Mouse (Mus musculus) T-helper 17 cell (primary cell): ENCODE results near the gene Glb1l.
"Not testable (repeated sequence)": the region's sequence is repeated elsewhere in the genome, so short reads cannot be mapped to it uniquely, and the experiment has no call there.

Experiments used
- in situ Hi-C, 2 experiments: fragments of 300-600 bp; cut with MboI, MseI; formaldehyde crosslinking; loops; 1 replicate in 1 of 2; 2 replicates in 1 of 2; pipeline ENCODE4 v1.15.1; 2025; ENCODE audit warnings: high pct_unique_total_duplicates in 2 of 2

Glb1l gene

DNA sequence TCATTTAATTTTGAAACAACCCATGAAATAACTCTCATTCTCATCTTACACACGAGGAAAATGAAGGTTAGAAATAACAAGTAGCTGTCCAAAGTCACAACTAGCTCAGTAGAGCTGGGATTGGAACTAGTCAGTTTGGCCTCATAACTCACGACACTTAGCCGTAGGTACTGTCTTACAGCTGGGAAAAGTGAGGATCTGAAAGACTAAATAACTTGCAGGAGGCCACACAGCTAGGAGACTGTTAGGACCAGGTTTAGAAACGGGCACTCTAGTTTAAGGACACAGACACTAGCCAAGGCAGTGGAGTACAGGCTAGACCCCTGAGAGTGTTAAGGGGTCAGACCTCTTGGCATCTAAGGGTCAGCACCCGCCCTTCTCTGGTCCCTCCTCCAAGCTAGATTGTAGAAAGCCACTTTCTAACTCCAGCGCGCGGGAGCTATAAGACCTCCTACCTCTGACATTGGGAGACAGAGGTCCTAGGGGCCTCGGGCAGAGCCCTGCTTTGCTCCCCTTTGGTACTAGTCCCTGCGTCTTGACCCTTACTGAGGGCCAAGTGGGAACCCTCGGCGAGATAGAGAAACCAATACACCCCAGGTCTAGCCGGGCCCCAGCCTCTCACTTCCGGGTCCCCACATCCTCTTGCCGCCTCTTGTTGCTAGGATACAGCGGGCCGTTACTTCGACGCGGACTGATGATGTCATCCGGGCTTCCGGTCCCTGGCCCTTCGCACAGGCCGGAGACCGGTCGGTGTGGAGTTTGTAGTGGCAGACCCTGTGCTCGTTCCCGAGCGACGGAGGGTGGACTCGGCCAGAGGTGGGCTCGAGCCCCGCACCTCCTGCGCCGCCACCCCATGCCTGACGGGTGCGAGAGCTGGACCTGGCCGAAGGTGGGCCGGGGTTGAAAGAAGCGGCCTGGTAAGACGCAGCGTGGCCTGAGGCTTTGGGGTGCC lies at the start of gene Glb1l, which contains the start of gene Stk16:
TSS of gene Glb1l (minus strand) at position 678 of the 952 bp plus-strand sequence.
TSS of gene Stk16 (plus strand) at position 703 of the 952 bp plus-strand sequence.
- in situ Hi-C loops = loop anchor here (10.0 kb wide), 3 partner anchors 86 to 616 kb away; partner anchors contain the start of genes Dnpep (in 1 of the 2) and Nhej1 (in 1 of the 2)

DNA sequence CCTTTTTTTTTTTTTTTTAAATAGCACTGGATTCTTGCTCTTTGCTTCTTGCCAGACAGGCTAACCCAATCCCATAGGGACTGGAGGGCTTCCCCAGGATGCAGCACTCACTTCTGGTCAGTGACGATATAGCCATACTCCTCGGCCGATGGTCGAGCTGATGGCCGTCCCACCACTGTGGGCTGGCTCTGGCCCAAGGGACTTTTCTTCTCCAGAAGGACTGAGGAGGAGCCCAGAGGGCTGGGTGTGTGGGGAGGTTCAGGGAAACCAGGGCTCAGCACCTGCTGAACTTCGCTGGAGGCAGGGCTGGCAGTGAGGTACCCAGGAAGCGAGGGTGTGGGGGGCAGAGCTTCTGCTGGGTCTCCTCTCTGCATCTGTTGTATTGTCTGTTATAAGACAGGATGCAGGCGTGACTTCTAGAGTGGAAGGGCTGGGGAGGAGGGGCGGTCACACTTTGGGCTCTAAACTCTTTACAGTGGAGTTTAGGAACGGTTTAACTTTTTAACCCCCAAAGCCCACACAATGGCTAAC lies 45.0 kb upstream of the Glb1l start:
- in situ Hi-C loops = no loop called here

DNA sequence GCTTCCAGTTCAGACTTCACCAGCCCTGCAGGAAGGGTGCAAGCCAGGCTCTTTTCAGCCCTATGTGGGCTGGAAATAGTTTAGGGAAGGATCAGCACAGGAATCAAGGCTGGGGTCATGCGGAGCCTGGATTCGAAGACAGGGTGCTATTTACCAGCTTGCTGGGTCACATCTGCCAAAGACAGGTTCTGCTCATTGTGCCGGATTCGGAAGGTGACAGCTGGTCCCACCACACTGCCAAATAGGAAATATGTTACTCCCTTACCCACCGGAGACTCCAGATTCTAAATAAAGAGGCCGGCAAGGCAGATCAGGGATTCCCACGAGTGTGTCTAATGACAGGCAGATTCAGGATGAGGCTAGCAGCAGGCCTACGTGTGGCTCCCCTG lies 44.0 kb upstream of the Glb1l start:
- in situ Hi-C loops = loop anchor here (5.0 kb wide), 3 partner anchors 117 to 202 kb away; partner anchors contain the start of gene Nhej1 (in 1 of the 2)

DNA sequence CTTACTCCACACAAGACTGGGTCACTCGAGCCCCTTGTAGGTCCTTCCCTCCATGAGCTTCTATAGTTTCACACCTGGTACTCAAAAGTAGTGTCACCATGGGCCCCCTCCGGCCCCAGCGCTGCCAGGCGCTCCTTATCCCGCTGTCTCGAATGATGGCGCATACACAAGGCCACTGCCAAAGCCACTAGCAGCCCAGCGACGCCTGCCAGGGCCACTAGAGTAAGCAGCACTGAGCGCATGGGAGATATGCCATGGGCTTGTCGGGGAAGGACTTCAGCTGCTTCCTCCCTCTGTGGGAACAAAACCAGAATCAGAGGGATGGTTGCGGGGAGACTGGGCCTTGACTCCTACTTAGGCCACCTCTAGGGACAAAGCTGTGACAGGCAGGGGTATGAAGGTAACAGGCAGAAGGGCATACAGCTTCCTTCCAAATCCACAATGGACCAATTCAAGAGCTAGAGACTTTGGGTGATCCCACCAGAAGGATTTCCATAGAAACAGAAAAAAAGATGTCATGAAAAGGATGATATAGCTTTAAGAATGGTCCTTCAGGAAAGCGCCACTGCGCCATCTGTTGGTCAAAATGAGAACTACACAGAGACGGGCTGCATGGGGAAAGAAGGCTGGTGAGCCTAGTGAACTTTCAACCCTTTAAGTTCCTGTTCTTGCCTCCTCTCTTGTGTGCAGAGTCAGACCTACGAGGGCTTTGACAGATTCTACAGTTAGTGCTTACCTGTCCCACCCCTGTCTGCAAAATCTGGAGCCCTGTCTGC lies 43.4 kb upstream of the Glb1l start:
- in situ Hi-C loops = loop anchor here (5.0 kb wide), 3 partner anchors 117 to 202 kb away; partner anchors contain the start of gene Nhej1 (in 1 of the 2)

DNA sequence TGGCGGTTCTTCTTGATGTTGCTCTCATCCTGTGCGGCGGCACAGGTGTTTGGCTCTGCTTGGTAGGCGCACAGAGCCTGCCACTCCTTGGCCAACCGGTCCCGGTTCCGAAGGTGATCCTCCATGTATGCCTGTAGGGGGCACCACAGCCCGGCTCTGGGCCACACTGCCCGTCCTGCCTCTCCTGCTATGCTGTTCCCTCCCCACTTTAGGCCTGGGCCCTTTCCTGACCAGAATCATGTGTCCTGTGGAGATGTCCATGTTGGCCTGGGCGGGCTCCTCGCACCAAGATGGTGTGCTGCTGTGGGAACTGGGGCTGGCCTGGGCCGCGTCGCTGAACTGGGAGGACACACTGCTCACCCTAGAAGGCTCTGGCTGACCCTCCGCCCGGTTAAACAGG lies 42.4 kb upstream of the Glb1l start:
- in situ Hi-C loops = loop anchor here (5.0 kb wide), 3 partner anchors 116 to 201 kb away; partner anchors contain the start of gene Nhej1 (in 1 of the 2)

DNA sequence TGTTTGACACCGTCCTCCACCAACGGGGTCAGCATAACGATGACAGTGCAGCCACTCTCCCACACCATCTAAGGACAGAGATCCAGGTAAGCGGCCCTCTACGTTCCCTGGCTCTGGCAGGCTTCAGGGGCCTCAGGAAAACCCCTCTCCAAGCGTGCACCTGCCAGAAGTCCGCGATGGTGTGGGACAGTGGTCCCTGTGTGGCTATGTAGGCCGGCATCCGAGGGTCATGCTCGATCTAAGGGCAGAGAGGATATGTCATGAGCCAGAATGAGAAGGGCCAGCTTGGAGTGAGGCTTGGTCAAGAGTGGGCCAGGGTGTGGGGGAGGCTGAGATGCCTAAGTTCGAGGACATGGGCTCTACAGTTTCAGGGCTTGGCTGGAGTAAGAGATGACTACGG lies 41.7 kb upstream of the Glb1l start:
- in situ Hi-C loops = loop anchor here (5.0 kb wide), 3 partner anchors 115 to 200 kb away; partner anchors contain the start of gene Nhej1 (in 1 of the 2)

DNA sequence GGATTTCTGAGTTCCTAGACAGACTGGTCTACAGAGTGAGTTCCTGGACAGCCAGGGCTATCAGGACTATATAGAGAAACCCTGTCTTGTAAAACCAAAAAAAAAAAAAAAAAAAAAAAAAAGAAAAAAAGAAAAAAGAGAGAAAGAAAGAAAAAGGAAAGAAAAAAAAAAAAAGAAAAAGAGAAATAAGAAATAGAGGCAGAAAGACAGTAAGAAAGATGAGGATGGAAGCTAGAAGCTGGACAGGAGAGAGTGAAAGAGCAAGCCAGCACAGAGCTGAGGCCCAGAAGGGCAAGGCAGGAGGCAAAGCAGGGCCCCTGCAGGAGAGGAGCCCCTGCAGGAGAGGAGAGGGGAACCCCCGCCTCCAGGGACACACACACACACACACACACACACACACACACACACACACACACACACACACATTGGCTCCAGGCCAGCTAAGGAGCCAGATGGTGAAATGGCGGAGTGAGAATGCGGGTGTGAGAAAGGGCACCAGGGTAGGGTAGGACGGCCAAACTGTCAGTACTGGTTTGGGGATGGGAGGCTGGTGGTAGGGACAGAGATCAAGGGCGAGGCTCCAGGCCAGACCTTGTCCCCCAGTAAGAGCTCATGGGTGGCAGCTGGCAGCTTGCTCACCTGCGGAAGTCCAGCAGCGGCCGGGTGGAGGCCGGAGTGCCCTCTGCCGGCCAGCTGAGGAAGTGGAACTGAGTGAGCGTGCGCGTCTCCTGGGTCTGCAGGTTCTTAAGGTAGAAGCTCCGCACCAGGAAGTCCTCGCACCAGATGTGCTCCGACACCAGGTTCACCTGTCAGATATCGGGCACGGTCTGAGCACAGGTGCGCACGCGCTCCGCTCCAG lies 40.7 kb upstream of the Glb1l start:
- in situ Hi-C loops = loop anchor here (5.0 kb wide), 3 partner anchors 114 to 199 kb away; partner anchors contain the start of gene Nhej1 (in 1 of the 2)

DNA sequence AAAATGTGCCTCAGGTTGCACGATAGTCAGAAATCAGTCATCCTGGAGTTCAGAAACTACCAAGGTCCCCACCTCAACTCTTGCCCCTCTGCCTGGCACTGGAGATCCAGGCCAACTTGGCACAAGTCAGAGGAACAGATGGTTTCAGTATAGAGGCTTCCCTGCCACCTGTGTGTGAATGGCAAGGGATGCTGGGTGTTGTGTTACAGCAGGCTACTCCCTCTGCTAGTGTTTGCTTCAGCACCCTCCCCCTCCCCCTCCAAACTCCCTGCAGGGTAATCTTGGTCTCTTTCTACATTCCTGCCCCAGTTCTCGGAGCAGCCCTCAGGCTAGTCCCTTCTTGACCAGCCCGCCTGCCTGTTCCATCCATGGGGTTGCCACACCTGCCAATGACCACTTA lies 39.9 kb upstream of the Glb1l start:
- in situ Hi-C loops = loop anchor here (5.0 kb wide), 3 partner anchors 113 to 198 kb away; partner anchors contain the start of gene Nhej1 (in 1 of the 2)

DNA sequence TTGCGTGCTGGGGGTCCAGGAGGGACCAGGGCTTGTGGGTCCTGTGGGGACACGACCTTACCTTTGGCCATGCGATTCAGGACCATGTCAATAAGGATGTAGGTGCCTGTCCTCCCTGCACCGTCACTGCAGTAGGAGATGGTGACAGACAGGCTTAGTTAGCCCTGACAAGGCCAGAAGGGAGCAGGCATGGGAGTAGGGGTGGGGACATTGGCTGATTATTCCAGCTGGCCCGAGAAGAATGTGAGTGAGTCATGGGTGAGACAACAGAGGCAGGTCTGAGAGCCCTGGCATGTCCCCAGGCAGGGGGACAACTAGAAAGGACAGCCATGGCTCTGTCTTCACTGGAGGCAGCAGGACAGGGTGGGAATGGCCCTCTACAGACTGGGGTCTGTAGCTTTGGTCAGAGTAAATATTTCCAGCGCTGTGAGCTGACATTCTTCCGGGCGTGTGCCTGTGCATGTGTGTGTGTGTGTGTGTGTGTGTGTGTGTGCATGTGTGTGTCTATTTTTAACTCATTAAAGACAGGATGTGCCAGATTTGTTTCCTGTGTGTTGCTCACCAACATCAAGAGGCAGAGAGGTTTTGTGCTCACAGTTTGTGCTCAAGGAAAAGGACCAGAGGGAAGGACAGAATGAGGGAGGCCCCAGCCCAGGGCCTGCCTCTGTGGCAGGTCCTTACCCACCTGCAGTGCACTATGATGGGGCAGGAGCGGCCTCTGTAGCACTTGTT lies 37.6 kb upstream of the Glb1l start:
- in situ Hi-C loops = no loop called here

DNA sequence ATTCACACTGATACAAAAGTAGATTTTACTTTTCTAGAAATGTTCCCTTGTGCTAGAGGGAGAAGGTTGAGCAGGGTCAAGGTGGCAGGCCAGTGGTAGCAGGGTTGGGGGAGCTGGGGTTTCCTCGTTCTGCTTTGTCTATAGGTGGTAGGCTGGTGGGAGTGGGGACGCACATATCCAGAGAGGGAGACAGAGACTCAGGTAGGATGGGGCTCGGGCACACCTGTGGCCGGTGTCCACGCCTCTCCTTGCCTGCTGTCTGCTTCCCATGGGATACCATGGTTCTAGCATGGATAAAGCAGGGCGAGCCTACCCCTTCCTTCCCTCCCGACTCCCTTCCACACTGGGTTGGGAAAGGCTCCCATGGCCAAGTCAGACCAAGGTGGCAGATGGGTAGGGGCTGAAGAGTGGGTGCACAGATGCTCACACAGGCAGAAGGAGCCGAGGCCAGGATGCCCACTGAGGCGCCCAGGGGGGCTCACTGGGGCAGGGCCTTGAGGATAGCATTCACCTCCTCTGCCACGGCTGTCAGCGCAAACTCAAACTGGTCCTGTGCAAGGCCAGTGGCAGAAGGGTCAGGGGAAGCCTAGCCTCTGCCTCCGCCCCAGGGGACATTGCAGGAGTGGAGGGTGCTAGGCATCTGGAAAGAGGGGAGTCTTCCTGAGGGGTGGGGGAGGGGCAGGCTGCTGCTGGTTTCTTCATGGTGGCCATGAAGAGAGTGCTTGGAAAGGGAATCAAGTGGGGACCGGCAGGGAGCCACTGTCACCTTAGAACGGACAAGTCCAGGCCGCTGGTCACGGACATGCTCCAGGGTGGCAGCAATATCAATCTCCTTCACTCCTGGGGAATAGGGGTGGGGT lies 36.7 kb upstream of the Glb1l start:
- in situ Hi-C loops = no loop called here

DNA sequence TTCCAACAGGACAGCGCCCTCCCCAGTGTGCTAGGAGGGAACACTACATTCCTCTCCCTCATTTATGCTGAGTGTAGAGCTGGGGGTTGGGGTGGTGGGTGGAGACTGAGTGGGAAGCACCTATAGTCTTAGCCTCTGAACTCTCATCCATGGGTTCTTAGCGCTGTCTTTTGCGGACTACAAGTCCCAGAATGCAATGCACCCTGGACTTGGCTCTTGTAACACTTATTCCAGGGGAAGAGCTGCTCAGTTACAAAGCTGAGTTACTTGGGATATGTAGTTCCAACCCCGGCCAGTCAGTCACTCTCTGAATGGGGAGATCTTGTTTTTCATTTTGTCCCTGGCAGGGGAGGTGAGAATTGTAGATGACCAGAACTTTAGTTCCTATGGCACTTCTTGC lies 34.2 kb upstream of the Glb1l start:
- in situ Hi-C loops = no loop called here

DNA sequence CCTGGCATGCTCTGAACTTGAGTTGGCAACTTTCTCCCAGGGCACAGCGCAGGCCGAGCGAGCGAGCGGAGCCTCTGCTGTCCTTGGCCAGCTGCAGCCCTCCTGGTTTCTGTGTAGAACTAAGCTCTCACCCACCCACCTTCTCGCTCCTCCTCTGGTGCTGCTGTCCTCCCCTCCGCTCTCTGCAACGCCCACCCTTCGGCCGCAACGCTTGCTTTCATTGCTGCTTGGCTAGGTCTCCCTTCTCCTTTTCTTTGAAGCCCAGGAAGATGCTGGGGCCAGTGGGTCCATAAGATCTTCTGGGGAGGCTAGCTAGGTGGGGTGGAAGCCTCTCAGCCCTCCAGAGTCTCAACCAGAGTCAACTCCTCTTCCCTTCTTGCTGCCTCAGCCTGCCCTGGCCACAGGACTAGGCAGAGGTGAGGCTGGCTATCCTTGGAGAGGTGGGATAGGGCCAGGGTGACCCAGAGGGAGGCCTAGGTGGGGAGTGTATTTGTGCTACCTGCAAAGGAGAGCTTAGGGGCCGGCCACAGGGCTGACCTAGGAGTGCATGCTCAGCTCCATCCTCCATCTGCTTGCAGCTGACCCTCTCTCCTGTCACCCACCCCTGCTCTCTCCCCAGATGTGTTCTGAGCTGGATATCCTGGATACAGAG lies 33.7 kb upstream of the Glb1l start:
- in situ Hi-C loops = no loop called here

DNA sequence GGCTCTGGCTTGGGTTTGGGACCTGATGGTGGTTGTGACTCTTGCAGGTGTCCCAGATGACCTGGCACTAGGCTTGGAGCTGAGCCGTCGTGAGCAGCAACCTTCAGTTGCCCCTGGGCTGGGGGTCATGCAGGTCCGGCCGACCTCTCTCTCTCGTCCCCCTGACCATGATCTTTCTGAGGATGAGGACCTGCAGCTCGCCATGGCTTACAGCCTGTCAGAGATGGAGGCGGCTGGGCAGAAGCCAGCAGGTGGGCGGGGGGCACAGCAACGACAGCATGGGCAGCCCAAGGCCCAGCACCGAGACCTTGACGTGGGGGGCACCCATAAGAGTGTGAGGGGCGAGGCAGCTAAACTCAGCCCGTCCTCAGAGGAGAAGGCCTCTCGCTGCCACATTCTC lies 32.8 kb upstream of the Glb1l start:
- in situ Hi-C loops = no loop called here

DNA sequence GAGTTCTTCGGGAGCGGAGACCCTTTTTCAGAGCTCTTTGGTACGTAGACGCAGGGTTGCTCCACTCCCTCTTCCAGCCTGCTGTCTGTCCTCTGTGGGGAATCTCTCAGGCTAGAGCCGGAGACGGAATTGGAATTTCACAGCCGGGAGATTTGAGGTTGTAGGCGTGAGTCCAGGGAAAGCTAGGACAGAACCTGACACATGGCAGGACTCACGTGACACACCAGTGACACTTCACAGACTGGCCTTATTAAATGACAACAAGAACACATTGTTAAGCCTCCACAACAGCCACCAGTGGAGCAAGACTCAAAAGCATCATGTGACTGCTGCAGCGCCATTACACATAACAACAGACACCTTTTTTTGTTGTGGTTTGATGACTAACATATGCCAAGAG lies 29.0 kb upstream of the Glb1l start:
- in situ Hi-C loops = loop anchor here in 1 of 2 experiments (5.0 kb wide), 1 partner anchor 78 kb away; the partner anchor contains the start of gene Dnpep

DNA sequence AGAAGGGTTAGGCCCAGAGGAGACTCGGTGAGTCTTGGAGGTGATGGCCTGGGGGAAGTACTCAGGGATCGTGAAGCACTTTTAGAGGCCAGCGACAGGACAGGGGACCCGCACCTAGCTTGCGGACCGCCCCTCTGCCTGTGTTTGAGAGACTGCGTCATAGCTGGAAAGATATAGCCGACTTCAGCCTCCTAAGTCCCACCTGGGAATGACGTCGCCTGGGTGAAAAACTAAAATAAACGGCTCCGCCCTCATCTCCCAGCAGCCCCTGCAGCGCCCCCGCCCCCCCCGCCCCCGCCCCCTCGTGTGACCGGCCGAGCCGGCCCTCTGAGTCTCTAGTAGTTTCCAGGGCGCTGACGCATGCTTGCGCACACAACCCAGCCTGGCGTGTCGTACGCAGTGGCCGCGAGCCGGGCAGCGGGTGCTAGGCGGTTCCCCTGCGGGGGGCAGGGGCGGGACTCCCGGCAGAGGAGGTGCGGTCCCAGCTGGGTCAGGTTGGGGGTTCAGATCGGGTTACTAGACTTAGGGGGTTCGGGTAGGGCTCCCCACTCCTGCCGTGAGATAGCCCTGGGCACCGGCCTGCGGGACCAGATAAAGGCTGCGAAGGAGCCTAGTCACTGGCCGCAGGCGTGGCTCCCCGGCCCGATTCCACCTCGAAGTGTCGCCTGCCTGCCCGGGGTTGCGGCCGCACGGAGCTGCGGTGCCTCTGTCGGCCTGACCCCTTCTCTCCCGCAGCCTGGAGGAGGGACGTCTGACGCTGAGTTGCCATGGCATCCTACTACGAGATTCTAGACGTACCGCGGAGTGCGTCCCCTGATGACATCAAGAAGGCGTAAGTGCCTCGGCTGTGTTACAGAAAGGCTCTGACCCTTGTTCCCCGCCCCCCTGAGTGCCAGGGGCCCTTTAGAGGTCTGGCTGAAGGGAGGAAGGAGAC lies 25.8 kb upstream of the Glb1l start, which contains the start of gene Dnajb2:
TSS of gene Dnajb2 (plus strand) at position 290 of the 934 bp plus-strand sequence.
- in situ Hi-C loops = loop anchor here in 1 of 2 experiments (5.0 kb wide), 1 partner anchor 81 kb away; the partner anchor contains the start of gene Dnpep

DNA sequence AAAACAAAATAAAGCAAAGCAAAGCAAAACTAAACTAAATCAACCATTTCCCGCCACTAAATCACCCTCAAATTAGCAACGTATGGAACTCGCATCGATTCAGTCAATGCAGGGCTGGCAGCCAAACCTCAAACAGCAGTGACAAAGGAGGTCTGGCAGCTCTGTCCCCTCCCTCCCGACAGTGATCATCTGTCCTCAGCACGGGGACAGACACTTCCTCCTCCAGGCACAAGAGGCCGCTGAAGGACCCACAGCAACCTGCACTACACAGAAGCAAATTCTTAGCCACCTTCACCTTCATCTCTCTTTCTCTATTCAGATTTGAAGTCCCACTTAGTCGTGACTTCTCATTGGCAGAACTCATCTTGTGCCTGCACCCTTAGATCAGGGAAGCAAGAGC lies 24.0 kb upstream of the Glb1l start:
- in situ Hi-C loops = loop anchor here in 1 of 2 experiments (5.0 kb wide), 1 partner anchor 83 kb away; the partner anchor contains the start of gene Dnpep

DNA sequence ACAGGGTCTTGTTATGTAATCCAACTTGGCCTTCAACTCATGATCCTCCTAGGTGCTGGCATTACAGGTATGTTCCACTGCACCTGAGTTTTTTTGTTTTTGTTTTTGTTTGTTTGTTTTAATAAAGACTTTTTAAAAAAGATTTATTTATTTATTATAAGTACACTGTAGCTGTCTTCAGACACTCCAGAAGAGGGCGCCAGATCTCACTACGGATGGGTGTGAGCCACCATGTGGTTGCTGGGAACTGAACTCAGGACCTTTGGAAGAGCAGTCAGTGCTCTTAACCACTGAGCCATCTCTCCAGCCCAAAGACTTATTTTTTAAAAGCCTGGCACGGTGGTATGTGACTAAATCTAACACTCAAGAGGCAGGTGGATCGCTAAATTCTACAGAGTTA lies 21.9 kb upstream of the Glb1l start:
- in situ Hi-C loops = not testable (repeated sequence)
